Mouse (Mus musculus): Measurements from ENCODE around the gene Syt17.

GRCm38 (mm10) chr7:118493892-118494291 lies 45.9 kb upstream of the Syt17 start:
- no peak for TF ChIP-seq POLR2A (IDR thresholded peaks at IDR 0.05; ENCODE audit: control insufficient read depth, low read depth, low read length)
- no peak for TF ChIP-seq CTCF (IDR thresholded peaks at IDR 0.05; ENCODE audit: control insufficient read depth, insufficient read depth, insufficient replicate concordance, low read depth, low read length)

Measured in testis, adult 2 months (tissue).